Mouse (Mus musculus) midbrain, embryonic 14.5 days (tissue): ENCODE results near the gene Cars2. TPM values are rescaled to one million over a fixed set of nuclear protein-coding genes. Genes with fewer than 3 reads are reported as not detected.
"Not testable (repeated sequence)": the region's sequence is repeated elsewhere in the genome, so short reads cannot be mapped to it uniquely, and the experiment has no call there.

Experiments
- ATAC-seq: fragments of 200-750 bp; cut with Nextera tagmentation; 2 replicates; pipeline ENCODE4 v1.8.0; 2017; ENCODE audit warnings: moderate number of reproducible peaks, moderate library complexity; ENCODE audit not compliant: low FRiP score, low TSS enrichment
- DNase-seq: peaks from one replicate; pipeline ENCODE4 v3.0.0-alpha.2; 2015
- H3K27ac ChIP-seq: fragments of 300-500 bp; sonication (generic); replicated peaks from 2 replicates; pipeline ENCODE4 v1.5.1; 2014; ENCODE audit warnings: mild to moderate bottlenecking, low read depth, low read length, moderate library complexity
- H3K27me3 ChIP-seq: fragments of 300-500 bp; sonication (generic); 2 replicates; pipeline ENCODE4 v1.6.1; 2014; ENCODE audit warnings: low read length, control low read depth, mixed read lengths; ENCODE audit not compliant: control insufficient read depth, insufficient read depth
- H3K36me3 ChIP-seq: fragments of 300-500 bp; sonication (generic); 2 replicates; pipeline ENCODE4 v1.6.1; 2014; ENCODE audit warnings: low read length, control low read depth; ENCODE audit not compliant: control insufficient read depth, insufficient read depth
- H3K4me1 ChIP-seq: fragments of 300-500 bp; sonication (generic); 2 replicates; pipeline ENCODE4 v1.6.1; 2014; ENCODE audit warnings: mild to moderate bottlenecking, antibody characterized with exemption, low read length, control low read depth; ENCODE audit not compliant: control insufficient read depth, insufficient read depth
- H3K4me2 ChIP-seq: fragments of 300-500 bp; sonication (generic); 2 replicates; pipeline ENCODE4 v1.6.1; 2014; ENCODE audit warnings: mild to moderate bottlenecking, low read length, moderate library complexity
- H3K4me3 ChIP-seq: fragments of 300-500 bp; sonication (generic); replicated peaks from 2 replicates; pipeline ENCODE4 v1.5.1; 2014; ENCODE audit warnings: low read depth, low read length
- H3K9ac ChIP-seq: fragments of 300-500 bp; sonication (generic); replicated peaks from 2 replicates; pipeline ENCODE4 v1.6.1; 2014; ENCODE audit warnings: mild to moderate bottlenecking, low read length, moderate library complexity
- H3K9me3 ChIP-seq: fragments of 300-500 bp; sonication (generic); 2 replicates; pipeline ENCODE4 v1.6.1; 2016; ENCODE audit warnings: low read length, control low read depth, mixed read lengths; ENCODE audit not compliant: control insufficient read depth
- WGBS: fragments of 180-500 bp; shearing (Covaris S2); extraction: QIAGEN DNeasy Blood & Tissue Kit; methylation state at CpG from one replicate; pipeline ENCODE4 v1.1.7; 2014; 5-methylcytosine and 5-hydroxymethylcytosine counted together
- polyA plus RNA-seq: library from polyadenylated mRNA; unstranded; fragments of >200 nt; fragmentation: Nextera tagmentation; extraction: Ambion mirVana; gene quantifications from 2 replicates; pipeline ENCODE4 v1.2.1, GENCODE M21; 2014

The Cars2 gene
- polyA plus RNA-seq, 1 experiment from 2014 or later = 25.5 TPM

DNA sequence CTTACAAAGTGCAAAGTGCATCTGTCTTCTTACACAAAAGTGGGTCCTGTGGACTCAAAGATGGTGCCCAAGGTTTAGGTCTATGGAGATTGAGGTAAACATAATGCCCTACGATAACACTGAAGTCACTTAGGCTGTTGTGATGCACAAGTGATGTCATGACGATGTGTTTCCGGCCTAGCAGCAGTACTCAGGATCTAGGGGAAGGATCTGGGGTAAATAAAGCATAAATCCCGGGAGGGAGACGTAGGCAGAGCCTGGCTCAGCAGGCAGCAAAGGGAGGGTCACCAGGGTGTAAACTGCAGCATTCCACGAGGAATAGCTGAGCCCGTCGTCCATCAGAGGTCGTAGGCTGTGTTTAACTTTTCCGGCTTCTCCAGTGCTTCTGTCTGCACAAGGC, 41.7 kb downstream of the Cars2 start:
- peaks cover 96% of the 10 kb centered on the region for H3K36me3 ChIP-seq
- no peak overlapping the region for H3K4me3 ChIP-seq
- DNase-seq (no peak), ATAC-seq (no peak)
- H3K9me3 ChIP-seq = no peaks in the 10 kb centered on the region
- no peaks in the 10 kb centered on the region for H3K4me1 ChIP-seq
- H3K9ac ChIP-seq = no peak overlapping the region
- 91% methylated on average over 10 of the region's 10 CpGs for WGBS
- no peak overlapping the region for H3K4me2 ChIP-seq
- no peaks in the 10 kb centered on the region for H3K27me3 ChIP-seq
- H3K27ac ChIP-seq = no peak overlapping the region

DNA sequence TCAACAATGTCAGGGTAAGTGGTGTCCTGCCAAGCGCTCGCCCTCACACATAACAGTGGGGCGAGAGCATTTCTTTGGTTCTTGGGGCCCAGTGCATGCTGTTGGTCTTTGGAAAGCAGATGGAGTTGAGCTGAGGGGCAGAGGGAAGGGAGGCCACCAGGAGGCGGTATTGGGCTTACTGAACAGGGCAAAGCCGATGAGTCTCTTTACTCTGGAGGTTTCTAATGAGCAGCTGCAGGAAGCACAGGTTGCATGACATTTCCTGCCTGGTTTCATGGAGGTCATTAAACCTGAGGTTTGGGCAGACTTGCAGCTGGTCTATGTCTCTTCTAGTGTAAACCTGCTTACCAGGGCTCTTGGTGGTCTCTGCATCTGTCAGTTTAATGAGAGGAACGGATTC, 43.8 kb downstream of the Cars2 start:
- H3K9ac ChIP-seq = no peak overlapping the region
- DNase-seq = peak; percentile 66
- no peak overlapping the region for H3K4me2 ChIP-seq
- 71% methylated on average over 6 of the region's 6 CpGs for WGBS
- H3K4me1 ChIP-seq = no peaks in the 10 kb centered on the region
- peaks cover 90% of the 10 kb centered on the region for H3K36me3 ChIP-seq
- no peak for ATAC-seq
- no peaks in the 10 kb centered on the region for H3K27me3 ChIP-seq
- H3K4me3 ChIP-seq = no peak overlapping the region
- H3K27ac ChIP-seq = no peak overlapping the region
- H3K9me3 ChIP-seq = no peaks in the 10 kb centered on the region

DNA sequence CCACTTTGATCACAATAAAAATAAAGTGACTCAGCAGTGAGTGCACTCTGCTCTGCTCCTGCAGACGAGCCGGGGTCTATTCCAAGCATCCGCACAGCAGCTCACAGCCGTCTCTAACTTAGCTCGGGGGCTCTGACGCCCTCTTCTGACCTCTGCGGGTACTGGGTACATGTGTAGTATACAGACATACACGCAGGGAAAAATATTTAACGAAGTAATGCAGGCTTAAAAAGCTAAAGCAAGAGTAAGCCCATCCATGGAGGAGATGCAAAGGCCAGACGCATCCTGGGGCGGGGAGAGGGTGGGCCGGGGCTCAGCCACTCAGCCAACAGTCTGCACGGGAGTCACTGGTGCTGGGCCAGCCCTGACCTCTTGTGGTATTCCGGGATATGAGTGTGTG, 44.5 kb downstream of the Cars2 start:
- no peaks in the 10 kb centered on the region for H3K4me1 ChIP-seq

DNA sequence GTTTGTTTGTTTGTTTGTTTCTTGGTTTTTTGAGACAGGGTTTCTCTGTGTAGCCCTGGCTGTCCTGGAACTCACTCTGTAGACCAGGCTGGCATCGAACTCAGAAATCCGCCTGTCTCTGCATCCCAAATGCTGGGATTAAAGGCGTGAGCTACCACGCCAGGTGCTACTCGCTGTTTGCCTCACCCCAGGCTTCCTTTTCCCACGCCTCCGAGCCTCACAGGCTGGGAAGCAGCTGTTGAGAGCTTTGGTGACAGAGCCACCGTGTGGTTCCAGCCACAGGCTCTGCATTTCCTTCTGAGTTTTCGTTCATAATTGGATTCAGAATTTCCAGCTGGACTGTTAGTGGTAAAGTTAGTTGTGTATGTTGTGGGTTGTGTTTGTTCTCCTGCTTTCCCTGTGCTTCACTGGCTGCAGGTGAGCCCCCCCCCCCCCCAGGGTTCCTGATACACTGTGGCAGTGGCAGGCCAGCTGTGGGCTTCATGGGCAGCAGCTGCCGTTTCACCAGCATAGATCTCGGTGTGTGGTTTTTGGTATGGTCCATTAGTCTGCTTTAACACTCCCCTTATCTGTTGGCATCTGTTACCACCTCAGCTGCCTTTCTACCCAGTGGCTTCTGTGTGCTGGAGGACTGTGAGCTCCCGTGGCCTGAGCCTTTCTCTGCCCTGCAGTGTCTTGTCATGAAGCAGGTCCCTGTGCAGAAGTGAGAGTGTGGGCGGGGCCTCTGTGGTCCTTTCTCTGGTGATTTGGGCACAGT, 46.9 kb downstream of the Cars2 start:
- no peak overlapping the region for H3K4me3 ChIP-seq
- no peak overlapping the region for H3K9ac ChIP-seq
- DNase-seq = no peak
- peaks cover 3% of the 10 kb centered on the region; the same call in 1 of the 2 replicates for H3K4me1 ChIP-seq
- no peaks in the 10 kb centered on the region for H3K27me3 ChIP-seq
- no peak for ATAC-seq
- no peaks in the 10 kb centered on the region for H3K9me3 ChIP-seq
- H3K27ac ChIP-seq = no peak overlapping the region
- 89% methylated on average over 13 of the region's 13 CpGs for WGBS
- peaks cover 59% of the 10 kb centered on the region for H3K36me3 ChIP-seq
- no peak overlapping the region for H3K4me2 ChIP-seq

More for the DNA sequence above, 44.5 kb downstream of the Cars2 start:
- ATAC-seq (no peak), DNase-seq (no peak)
- no peaks in the 10 kb centered on the region for H3K9me3 ChIP-seq
- H3K36me3 ChIP-seq = peaks cover 83% of the 10 kb centered on the region
- H3K27ac ChIP-seq = no peak overlapping the region
- H3K4me3 ChIP-seq = no peak overlapping the region
- no peak overlapping the region for H3K9ac ChIP-seq
- H3K4me2 ChIP-seq = no peak overlapping the region
- no peaks in the 10 kb centered on the region for H3K27me3 ChIP-seq
- WGBS = 83% methylated on average over 14 of the region's 14 CpGs

DNA sequence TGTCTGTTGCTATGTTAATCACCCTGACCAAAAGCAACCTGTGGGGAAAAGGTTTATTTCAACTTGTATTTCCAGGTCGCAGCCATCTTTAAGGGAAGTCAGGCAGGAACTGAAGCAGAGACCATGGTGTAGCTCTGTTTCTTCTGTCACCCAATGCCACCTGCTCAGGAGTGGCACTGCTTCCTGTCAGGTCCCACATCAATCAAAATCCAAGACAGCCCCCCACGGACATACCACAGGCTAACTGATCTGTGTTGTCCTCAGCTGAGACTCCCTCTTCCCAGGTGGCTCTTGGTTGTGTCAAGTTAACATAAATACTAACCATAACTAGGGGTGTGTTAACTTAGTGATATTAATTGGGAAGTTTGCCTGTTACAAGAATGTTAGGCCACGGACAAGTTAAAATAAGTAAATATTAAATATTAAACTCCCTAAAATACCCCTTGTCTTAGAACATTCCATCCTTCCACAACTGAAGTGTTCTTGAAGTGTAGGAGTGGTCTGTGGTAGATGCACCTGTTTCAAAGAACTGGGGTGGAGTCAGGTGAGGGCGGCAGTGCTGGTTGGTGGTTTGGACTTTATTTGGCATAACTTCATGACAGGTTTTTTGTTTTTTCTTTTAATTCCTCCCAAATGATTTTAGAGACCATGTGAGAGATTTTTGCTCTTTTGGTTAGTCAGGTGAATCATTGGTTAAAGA, 51.6 kb downstream of the Cars2 start:
- H3K9ac ChIP-seq = no peak overlapping the region
- 0 out of 2 replicates have a peak, but pooled peaks cover 4% of the 10 kb centered on the region for H3K27me3 ChIP-seq
- H3K4me2 ChIP-seq = peak overlapping the region; percentile 65; the same call in 1 of the 2 replicates
- H3K36me3 ChIP-seq = peaks cover 16% of the 10 kb centered on the region
- no peak overlapping the region for H3K4me3 ChIP-seq
- WGBS = 91% methylated on average over 4 of the region's 4 CpGs
- H3K27ac ChIP-seq = no peak overlapping the region
- no peaks in the 10 kb centered on the region for H3K9me3 ChIP-seq
- no peak for ATAC-seq
- H3K4me1 ChIP-seq = peaks cover 10% of the 10 kb centered on the region; the same call in 1 of the 2 replicates
- no peak for DNase-seq

DNA sequence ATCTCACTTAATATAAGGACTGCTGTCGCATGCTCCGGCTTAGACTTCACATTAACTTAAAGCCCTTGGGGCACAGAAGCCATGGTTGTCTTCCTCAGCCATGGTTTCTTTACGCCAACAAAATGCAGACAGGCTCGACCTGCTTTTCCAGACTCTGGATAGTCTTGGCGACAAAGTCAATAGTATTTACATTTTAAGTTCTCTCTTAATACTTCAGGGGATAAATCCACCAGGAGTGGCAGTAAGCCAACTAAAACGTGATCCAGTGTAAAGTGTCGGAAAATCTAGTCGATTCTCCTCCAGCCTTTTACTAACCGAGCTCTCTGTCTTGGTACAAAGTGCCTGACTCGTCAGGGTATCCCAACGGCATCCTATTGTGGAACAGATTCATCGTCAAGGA, 52.3 kb downstream of the Cars2 start:
- Histone ChIP-seq H3K36me3 (peaks cover 9% of the 10 kb centered on the region), H3K9me3 (no peaks in the 10 kb centered on the region), H3K4me1 (peaks cover 10% of the 10 kb centered on the region; the same call in 1 of the 2 replicates), H3K9ac (peak overlapping the region; percentile 80; the same call in 1 of the 2 replicates), H3K4me2 (peak overlapping the region; percentile 65), H3K27ac (no peak overlapping the region), H3K27me3 (0 out of 2 replicates have a peak, but pooled peaks cover 4% of the 10 kb centered on the region), H3K4me3 (peak overlapping the region; percentile 79)
- 83% methylated on average over 12 of the region's 12 CpGs for WGBS
- DNase-seq = no peak
- ATAC-seq = no peak

DNA sequence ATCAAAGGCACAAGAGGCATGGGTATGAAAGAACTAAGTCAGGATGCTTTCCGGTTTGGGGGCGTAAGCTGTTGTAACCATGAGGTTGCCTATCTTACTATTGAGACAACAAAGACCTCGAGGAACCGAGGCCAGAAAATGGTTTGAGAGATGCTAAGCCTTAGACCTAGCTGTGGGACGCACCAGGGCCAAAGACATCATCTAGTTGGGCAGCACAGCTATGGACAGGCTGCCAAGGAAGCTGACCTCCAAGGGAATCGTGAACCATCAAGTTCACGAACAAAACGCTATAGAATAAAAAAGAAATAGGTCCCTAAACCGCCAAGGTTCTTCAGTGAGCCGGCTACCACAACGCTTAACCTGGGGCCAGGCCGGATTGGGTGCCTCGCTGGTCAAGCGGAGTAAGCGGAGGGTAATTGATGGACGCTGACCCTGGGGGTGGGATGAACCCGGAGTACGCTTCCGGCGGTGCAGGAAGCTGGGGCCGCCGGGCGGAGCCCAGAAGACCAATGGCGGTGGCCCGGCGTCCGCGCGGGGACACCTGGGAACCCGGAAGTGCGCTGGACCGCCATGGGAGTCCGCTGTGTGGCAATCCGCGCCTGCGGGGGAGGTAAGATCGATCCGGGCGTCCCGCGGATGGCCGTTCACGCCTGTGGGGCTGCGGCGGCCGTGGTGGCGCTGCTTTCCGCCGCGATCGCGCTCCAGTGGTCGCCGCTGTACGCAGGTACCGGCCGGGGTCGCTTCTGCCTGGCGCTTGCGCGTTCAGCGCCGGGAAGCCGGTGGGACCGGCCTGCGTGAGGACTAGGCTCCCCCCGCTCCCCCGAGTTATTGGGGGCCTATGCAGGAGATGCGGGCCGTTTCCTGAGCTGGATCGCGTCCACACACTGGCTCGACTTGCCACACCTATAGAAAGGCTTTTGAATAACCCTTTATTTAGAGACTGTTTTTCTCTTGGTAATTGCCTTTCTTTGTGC, 53.3 kb downstream of the Cars2 start, which contains the start of gene Naxd:
Naxd (plus strand) TSS at position 490 of the 974 bp plus-strand sequence.
- DNase-seq (peak; percentile 96), ATAC-seq (peak; percentile 95)
- Histone ChIP-seq H3K9ac (peak within 1 kb of the TSS; percentile 80), H3K9me3 (no peaks in the 10 kb centered on the region), H3K4me1 (peaks cover 10% of the 10 kb centered on the region; the same call in 1 of the 2 replicates), H3K27ac (peak within 1 kb of the TSS; percentile 88), H3K4me2 (peak within 1 kb of the TSS; percentile 65), H3K36me3 (0 out of 2 replicates have a peak, but pooled peaks cover 2% of the 10 kb centered on the region), H3K4me3 (peak within 1 kb of the TSS; percentile 79), H3K27me3 (0 out of 2 replicates have a peak, but pooled peaks cover 4% of the 10 kb centered on the region)
- 3% methylated on average over 65 of the region's 73 CpGs for WGBS

DNA sequence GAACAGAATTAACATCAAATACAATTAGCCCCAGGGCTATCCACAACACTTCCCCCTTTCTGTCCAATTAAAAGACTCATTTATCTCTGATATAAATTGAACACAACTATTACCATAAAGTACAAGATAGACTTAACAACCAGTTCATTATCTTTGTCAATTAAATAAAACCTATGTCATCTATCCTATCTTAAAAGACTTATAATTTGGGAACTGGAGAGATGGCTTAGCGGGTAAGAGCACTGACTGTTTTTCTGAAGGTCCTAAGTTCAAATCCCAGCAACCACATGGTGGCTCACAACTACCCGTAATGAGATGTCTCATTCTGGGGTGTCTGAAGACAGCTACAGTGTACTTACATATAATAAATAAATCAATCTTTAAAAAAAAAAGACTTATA, 58.2 kb downstream of the Cars2 start:
- H3K4me3 ChIP-seq, ATAC-seq: not testable (repeated sequence)
- 84% methylated on average over 2 of the region's 2 CpGs for WGBS

More for the DNA sequence above, 58.2 kb downstream of the Cars2 start:
- H3K9me3 ChIP-seq, H3K36me3 ChIP-seq, H3K4me2 ChIP-seq, H3K27me3 ChIP-seq, H3K27ac ChIP-seq, H3K9ac ChIP-seq, H3K4me1 ChIP-seq, DNase-seq: not testable (repeated sequence)
